Mouse (Mus musculus): ENCODE data around the gene Dnaja2.

DNA sequence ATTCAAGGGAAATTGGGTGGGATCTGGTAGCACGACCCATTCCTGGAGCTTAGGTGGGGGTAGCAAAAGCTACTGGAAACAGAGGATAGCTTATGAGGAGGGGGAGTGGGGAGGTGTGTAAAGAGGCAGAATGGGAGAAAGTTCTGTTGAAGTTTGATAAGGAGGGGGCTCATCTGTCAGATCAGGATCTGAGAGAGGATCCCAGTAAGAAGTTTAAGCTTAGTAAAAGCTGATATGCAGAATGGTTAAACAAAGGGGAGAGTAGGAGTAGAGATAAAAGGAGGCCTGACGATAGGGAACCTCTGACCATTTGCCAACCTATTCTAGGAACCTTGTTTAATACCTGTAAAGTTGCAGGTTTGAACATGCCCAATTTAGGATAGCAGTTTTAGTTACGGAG is 10.0 kb upstream of the Dnaja2 start:
- no peak for TF ChIP-seq MAFK (IDR thresholded peaks at IDR 0.05; ENCODE audit: insufficient read depth, low read depth, low read length)
- no peak for TF ChIP-seq CHD2 (IDR thresholded peaks at IDR 0.05; ENCODE audit: low read depth, low read length)
- TF ChIP-seq HCFC1 (IDR thresholded peaks at IDR 0.05; ENCODE audit: borderline replicate concordance, insufficient read depth, low read length) = no peak
- TF ChIP-seq ZC3H11A (IDR thresholded peaks at IDR 0.05; ENCODE audit: borderline replicate concordance, low read depth, low read length) = no peak

Data from ES-E14 (cell line).